ENCODE assay signal across 8 mouse cellular contexts in genomic region chr17:46327413-46327905, GRCm38 (mm10). TPM values are rescaled to one million over a fixed set of nuclear protein-coding genes. Genes with fewer than 3 reads are reported as not detected.
A peak's percentile ranks its signal among the peaks of the same experiment; 100 is the strongest.
DNase-seq lines count a peak whose midpoint lies in the region; ATAC-seq and TF ChIP-seq lines count a peak whose summit lies in the region.

No protein-coding gene starts in this region.

- H3K9ac ChIP-seq in kidney, embryonic 16.5 days (replicated peaks; ENCODE audit: low read length), result peak overlapping the region; percentile 92
- H3K9ac ChIP-seq in hindbrain, embryonic 12.5 days, result peak overlapping the region; percentile 84
- H3K9ac ChIP-seq in midbrain, embryonic 15.5 days, result peak overlapping the region; percentile 87

- no peak for TF ChIP-seq POLR2A in bone marrow macrophage, adult 2 months (IDR thresholded peaks at IDR 0.05; ENCODE audit: borderline replicate concordance, low read depth, low read length)

- H3K4me3 ChIP-seq in kidney, embryonic 16.5 days (ENCODE audit: low read length), result peak overlapping the region; percentile 64
- peak overlapping the region; percentile 87 for H3K4me3 ChIP-seq in bone marrow macrophage, adult 2 months (ENCODE audit: insufficient read depth, low read length)
- H3K4me3 ChIP-seq in hindbrain, embryonic 12.5 days, result peak overlapping the region; percentile 74
- H3K4me3 ChIP-seq in midbrain, embryonic 15.5 days, result peak overlapping the region; percentile 67

- ATAC-seq in kidney, embryonic 16.5 days (ENCODE audit: low FRiP score, low TSS enrichment), result no peak
- ATAC-seq in hindbrain, embryonic 12.5 days (ENCODE audit: low FRiP score), result no peak
- no peak for ATAC-seq in midbrain, embryonic 15.5 days (replicated peaks)

- H3K27ac ChIP-seq in kidney, embryonic 16.5 days (ENCODE audit: low read length), result peak overlapping the region; percentile 92
- H3K27ac ChIP-seq in bone marrow macrophage, adult 2 months (ENCODE audit: insufficient read depth, low read depth, low read length), result peak overlapping the region; percentile 50
- peak overlapping the region; percentile 93 for H3K27ac ChIP-seq in hindbrain, embryonic 12.5 days
- H3K27ac ChIP-seq in midbrain, embryonic 15.5 days, result peak overlapping the region; percentile 91

- no peak for DNase-seq in kidney, adult 11 months
- no peak for DNase-seq in thymus, postnatal 4 days
- no peak for DNase-seq in cerebellum, adult 18-20 months
- no peak for DNase-seq in lung, postnatal 14 days

- H3K4me1 ChIP-seq in kidney, embryonic 16.5 days (ENCODE audit: insufficient read depth, low read length), result peaks cover 8% of the 10 kb centered on the region; the same call in 1 of the 2 replicates
- H3K4me1 ChIP-seq in bone marrow macrophage, adult 2 months (ENCODE audit: control insufficient read depth, insufficient read depth, low read length), result peaks cover 18% of the 10 kb centered on the region
- peaks cover 7% of the 10 kb centered on the region for H3K4me1 ChIP-seq in hindbrain, embryonic 12.5 days
- H3K4me1 ChIP-seq in midbrain, embryonic 15.5 days, result peaks cover 15% of the 10 kb centered on the region

- no peaks in the 10 kb centered on the region for H3K9me3 ChIP-seq in kidney, embryonic 16.5 days (ENCODE audit: low read length)
- no peaks in the 10 kb centered on the region for H3K9me3 ChIP-seq in hindbrain, embryonic 12.5 days (replicated peaks)
- no peaks in the 10 kb centered on the region for H3K9me3 ChIP-seq in midbrain, embryonic 15.5 days

- 3% methylated on average over 27 of the region's 27 CpGs for WGBS in kidney, embryonic 16.5 days
- 6% methylated on average over 25 of the region's 27 CpGs for WGBS in hindbrain, embryonic 12.5 days
- WGBS in midbrain, embryonic 15.5 days, result 2% methylated on average over 27 of the region's 27 CpGs

- H3K4me2 ChIP-seq in kidney, embryonic 16.5 days (replicated peaks; ENCODE audit: low read depth, low read length), result peak overlapping the region; percentile 59
- H3K4me2 ChIP-seq in hindbrain, embryonic 12.5 days (replicated peaks), result peak overlapping the region; percentile 72
- peak overlapping the region; percentile 85 for H3K4me2 ChIP-seq in midbrain, embryonic 15.5 days

- peaks cover 5% of the 10 kb centered on the region; the same call in 1 of the 2 replicates for H3K36me3 ChIP-seq in kidney, embryonic 16.5 days (ENCODE audit: insufficient read depth, low read length)
- H3K36me3 ChIP-seq in hindbrain, embryonic 12.5 days, result peaks cover 20% of the 10 kb centered on the region
- H3K36me3 ChIP-seq in midbrain, embryonic 15.5 days (replicated peaks), result no peaks in the 10 kb centered on the region

- no peaks in the 10 kb centered on the region for H3K27me3 ChIP-seq in kidney, embryonic 16.5 days (ENCODE audit: insufficient read depth, low read length)
- H3K27me3 ChIP-seq in hindbrain, embryonic 12.5 days, result no peaks in the 10 kb centered on the region
- no peaks in the 10 kb centered on the region for H3K27me3 ChIP-seq in midbrain, embryonic 15.5 days (replicated peaks)

- no peak for TF ChIP-seq CTCF in bone marrow macrophage, adult 2 months (IDR thresholded peaks at IDR 0.05; ENCODE audit: low read depth, low read length)

RNA-seq across cellular contexts. Expression of gene Abcc10, which starts 0.7 kb away (rescaled TPM):
- 6.9 and 7.3 TPM in 2 replicates for polyA plus RNA-seq in kidney, embryonic 16.5 days (2015; fragmentation: Nextera tagmentation; extraction: Ambion mirVana)
- polyA plus RNA-seq in bone marrow macrophage, adult 2 months (2012; ENCODE audit: insufficient read depth, insufficient read length, missing spikeins), result 5.4 and 7.2 TPM in 2 replicates
- polyA plus RNA-seq in hindbrain, embryonic 12.5 days (2016; fragmentation: Nextera tagmentation; extraction: Ambion mirVana), result 9.7 and 10.8 TPM in 2 replicates
- polyA plus RNA-seq in midbrain, embryonic 15.5 days (2015; fragmentation: Nextera tagmentation; extraction: Ambion mirVana), result 10.7 TPM in 2 replicates

RNA-seq across cellular contexts. Expression of gene Dlk2, which starts 30.2 kb away (rescaled TPM):
- 0.37 and 0.64 TPM in 2 replicates for polyA plus RNA-seq in kidney, embryonic 16.5 days (2015; fragmentation: Nextera tagmentation; extraction: Ambion mirVana)
- polyA plus RNA-seq in bone marrow macrophage, adult 2 months (2012; ENCODE audit: insufficient read depth, insufficient read length, missing spikeins), result not detected in 2 replicates
- polyA plus RNA-seq in hindbrain, embryonic 12.5 days (2016; fragmentation: Nextera tagmentation; extraction: Ambion mirVana), result 2.9 and 3.1 TPM in 2 replicates
- 22.5 and 23.7 TPM in 2 replicates for polyA plus RNA-seq in midbrain, embryonic 15.5 days (2015; fragmentation: Nextera tagmentation; extraction: Ambion mirVana)

RNA-seq across cellular contexts. Expression of gene Tjap1, which starts 44.6 kb away (rescaled TPM):
- polyA plus RNA-seq in kidney, embryonic 16.5 days (2015; fragmentation: Nextera tagmentation; extraction: Ambion mirVana), result 45.7 and 49.8 TPM in 2 replicates
- polyA plus RNA-seq in bone marrow macrophage, adult 2 months (2012; ENCODE audit: insufficient read depth, insufficient read length, missing spikeins), result 18.0 and 18.1 TPM in 2 replicates
- polyA plus RNA-seq in hindbrain, embryonic 12.5 days (2016; fragmentation: Nextera tagmentation; extraction: Ambion mirVana), result 50.0 and 54.1 TPM in 2 replicates
- polyA plus RNA-seq in midbrain, embryonic 15.5 days (2015; fragmentation: Nextera tagmentation; extraction: Ambion mirVana), result 29.4 and 31.4 TPM in 2 replicates

RNA-seq across cellular contexts. Expression of gene Zfp318, which starts 56.1 kb away (rescaled TPM):
- polyA plus RNA-seq in kidney, embryonic 16.5 days (2015; fragmentation: Nextera tagmentation; extraction: Ambion mirVana), result 5.0 and 6.1 TPM in 2 replicates
- 21.7 and 26.2 TPM in 2 replicates for polyA plus RNA-seq in bone marrow macrophage, adult 2 months (2012; ENCODE audit: insufficient read depth, insufficient read length, missing spikeins)
- polyA plus RNA-seq in hindbrain, embryonic 12.5 days (2016; fragmentation: Nextera tagmentation; extraction: Ambion mirVana), result 24.4 and 25.3 TPM in 2 replicates
- 18.7 and 21.8 TPM in 2 replicates for polyA plus RNA-seq in midbrain, embryonic 15.5 days (2015; fragmentation: Nextera tagmentation; extraction: Ambion mirVana)
